Mouse (Mus musculus) thymus, adult 2 months (tissue): Measurements from ENCODE around the gene Rph3al. TPM values are rescaled to one million over a fixed set of nuclear protein-coding genes. Genes with fewer than 3 reads are reported as not detected.

Experiments used
- DNase-seq: peaks from one replicate; pipeline ENCODE4 v3.0.0; 2021
- H3K27ac ChIP-seq: fragments of 200-500 bp; 2 replicates; pipeline ENCODE4 v1.5.1; 2012; ENCODE audit warnings: low read length, control low read depth; ENCODE audit not compliant: control insufficient read depth, insufficient read depth
- H3K27me3 ChIP-seq: fragments of 200-500 bp; 2 replicates; pipeline ENCODE4 v1.6.1; 2012; ENCODE audit warnings: mild to moderate bottlenecking, low read length, moderate library complexity, mixed read lengths; ENCODE audit not compliant: control insufficient read depth, insufficient read depth
- H3K36me3 ChIP-seq: fragments of 200-500 bp; 2 replicates; pipeline ENCODE4 v1.6.1; 2012; ENCODE audit warnings: mild to moderate bottlenecking, low read length, moderate library complexity; ENCODE audit not compliant: control insufficient read depth, insufficient read depth
- H3K4me1 ChIP-seq: fragments of 200-500 bp; replicated peaks from 2 replicates; pipeline ENCODE4 v1.6.1; 2012; ENCODE audit warnings: low read length; ENCODE audit not compliant: control insufficient read depth, insufficient read depth
- H3K4me3 ChIP-seq: fragments of 200-500 bp; 2 replicates; pipeline ENCODE4 v1.5.1; 2012; ENCODE audit warnings: mild to moderate bottlenecking, low read length, control low read depth, moderate library complexity; ENCODE audit not compliant: control insufficient read depth, insufficient read depth
- CTCF ChIP-seq: fragments of 200-500 bp; IDR thresholded peaks from 2 replicates; pipeline ENCODE4 v1.5.1; 2012; ENCODE audit warnings: mild to moderate bottlenecking, control low read depth, low read length, moderate library complexity, borderline replicate concordance; ENCODE audit not compliant: control insufficient read depth, poor library complexity, insufficient read depth; ENCODE audit errors: extremely low read depth
- POLR2A ChIP-seq: fragments of 200-500 bp; IDR thresholded peaks from 2 replicates; pipeline ENCODE4 v1.6.1; 2012; ENCODE audit warnings: mild to moderate bottlenecking, low read length, control low read depth, moderate library complexity; ENCODE audit not compliant: control insufficient read depth, poor library complexity, insufficient read depth; ENCODE audit errors: extremely low read depth
- WGBS: fragments of 180-500 bp; shearing (Covaris S2); methylation state at CpG from one replicate; pipeline ENCODE4 v1.1.7; 2018; 5-methylcytosine and 5-hydroxymethylcytosine counted together
- polyA plus RNA-seq: library from polyadenylated mRNA; depleted of rRNA; stranded (reverse); fragments of >200 nt; gene quantifications from 2 replicates; pipeline ENCODE4 v1.2.3, GENCODE M21; 2012

Rph3al gene
- polyA plus RNA-seq, 1 experiment, result 7.6 TPM

- DNase-seq, result no peak
- H3K27ac ChIP-seq, result no peak overlapping the region
- H3K36me3 ChIP-seq, result no peaks in the 10 kb centered on the region
- H3K27me3 ChIP-seq, result no peaks in the 10 kb centered on the region
- peaks cover 9% of the 10 kb centered on the region for H3K4me1 ChIP-seq
- TF ChIP-seq POLR2A, result no peak
- TF ChIP-seq CTCF, result no peak
- H3K4me3 ChIP-seq, result no peak overlapping the region
- WGBS, result 62% methylated on average over 8 of the region's 8 CpGs
Observed at GRCm38 (mm10) chr11:75827414-75827813, 110.8 kb downstream of the Rph3al start.

DNA sequence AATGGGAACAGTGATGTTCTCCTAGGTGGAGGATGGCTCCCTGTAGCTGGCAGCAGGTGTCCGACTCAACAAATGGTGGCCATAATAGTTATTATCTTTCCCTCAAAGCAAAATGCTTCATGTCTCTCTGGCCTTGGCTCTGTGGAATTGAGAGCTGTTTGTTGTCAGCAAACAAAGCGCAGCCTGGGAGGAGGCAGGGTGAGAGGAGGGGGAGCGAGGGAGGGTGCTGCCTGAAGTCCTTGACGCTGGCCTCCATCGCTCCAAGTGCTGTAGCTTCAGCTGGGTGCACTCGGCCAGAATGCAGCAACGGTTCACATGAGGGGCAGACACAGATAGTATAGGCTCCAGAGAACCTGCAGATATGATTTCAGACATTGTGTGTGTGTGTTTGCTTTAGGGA lies 114.7 kb downstream of the Rph3al start:
- no peak overlapping the region for H3K27ac ChIP-seq
- 89% methylated on average over 7 of the region's 7 CpGs for WGBS
- H3K27me3 ChIP-seq, result no peaks in the 10 kb centered on the region
- peaks cover 9% of the 10 kb centered on the region for H3K4me1 ChIP-seq
- DNase-seq, result no peak
- H3K36me3 ChIP-seq, result no peaks in the 10 kb centered on the region
- H3K4me3 ChIP-seq, result no peak overlapping the region
- no peak for TF ChIP-seq CTCF
- no peak for TF ChIP-seq POLR2A

GRCm38 (mm10) chr11:75813085-75813484 lies 125.1 kb downstream of the Rph3al start:
- no peaks in the 10 kb centered on the region for H3K27me3 ChIP-seq
- no peak overlapping the region for H3K4me3 ChIP-seq
- H3K36me3 ChIP-seq, result no peaks in the 10 kb centered on the region
- no peak overlapping the region for H3K27ac ChIP-seq
- H3K4me1 ChIP-seq, result no peaks in the 10 kb centered on the region
- WGBS, result 91% methylated on average over 10 of the region's 10 CpGs
- no peak for DNase-seq
- TF ChIP-seq POLR2A (no peak), CTCF (no peak)

- TF ChIP-seq POLR2A (no peak), CTCF (no peak)
- Histone ChIP-seq H3K4me3 (no peak overlapping the region), H3K4me1 (no peaks in the 10 kb centered on the region), H3K27ac (no peak overlapping the region), H3K27me3 (no peaks in the 10 kb centered on the region), H3K36me3 (no peaks in the 10 kb centered on the region)
- 91% methylated on average over 3 of the region's 3 CpGs for WGBS
- DNase-seq, result no peak
Observed at GRCm38 (mm10) chr11:75811900-75812299, 126.3 kb downstream of the Rph3al start.

DNA sequence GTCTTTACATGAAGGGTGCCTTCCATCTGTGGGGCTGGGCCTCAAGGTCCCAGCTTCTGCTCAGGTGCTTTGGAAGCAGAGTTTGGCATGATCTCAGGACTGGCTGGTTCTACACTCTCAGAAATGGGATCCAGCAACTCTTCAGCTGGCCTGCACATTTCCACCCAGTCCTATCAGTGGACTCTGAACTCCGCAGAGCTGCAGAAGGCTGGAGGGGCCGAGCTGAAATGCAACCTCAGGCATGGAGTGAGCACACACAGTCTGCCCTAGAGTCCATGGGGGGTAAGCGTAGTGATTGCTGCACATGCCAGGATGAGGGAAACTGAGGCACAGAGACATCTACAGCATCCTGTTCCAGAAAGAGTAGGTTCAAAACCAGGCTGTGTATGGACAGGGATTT lies 127.7 kb downstream of the Rph3al start:
- 99% methylated on average over 3 of the region's 3 CpGs for WGBS

DNA sequence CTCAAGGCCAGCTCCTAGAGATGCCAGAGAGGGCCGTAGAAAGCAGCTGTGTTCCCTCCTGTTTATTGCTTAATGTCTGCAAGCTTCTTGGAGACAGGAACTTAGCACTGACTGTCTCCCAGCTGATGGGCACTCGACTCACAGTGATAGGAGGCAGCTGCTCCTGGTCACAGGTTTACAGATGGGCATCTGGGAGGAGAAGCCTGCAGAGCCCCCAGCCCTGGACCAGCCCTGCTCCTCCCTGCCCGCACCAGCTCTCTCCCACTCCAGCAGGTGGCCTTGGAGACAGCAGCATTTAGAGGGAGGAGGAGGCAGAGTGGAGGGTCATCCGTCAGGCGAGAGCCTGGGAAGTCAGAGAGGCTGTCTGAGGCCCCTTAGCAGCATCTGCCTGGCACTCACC lies 130.7 kb downstream of the Rph3al start:
- Histone ChIP-seq H3K27me3 (no peaks in the 10 kb centered on the region), H3K36me3 (no peaks in the 10 kb centered on the region), H3K4me1 (no peaks in the 10 kb centered on the region), H3K27ac (no peak overlapping the region), H3K4me3 (no peak overlapping the region)
- 87% methylated on average over 5 of the region's 5 CpGs for WGBS
- TF ChIP-seq POLR2A (no peak), CTCF (no peak)
- no peak for DNase-seq

More for the DNA sequence above, 127.7 kb downstream of the Rph3al start:
- Histone ChIP-seq H3K27ac (no peak overlapping the region), H3K27me3 (no peaks in the 10 kb centered on the region), H3K36me3 (no peaks in the 10 kb centered on the region), H3K4me1 (no peaks in the 10 kb centered on the region), H3K4me3 (no peak overlapping the region)
- TF ChIP-seq CTCF (no peak), POLR2A (no peak)
- DNase-seq, result no peak

DNA sequence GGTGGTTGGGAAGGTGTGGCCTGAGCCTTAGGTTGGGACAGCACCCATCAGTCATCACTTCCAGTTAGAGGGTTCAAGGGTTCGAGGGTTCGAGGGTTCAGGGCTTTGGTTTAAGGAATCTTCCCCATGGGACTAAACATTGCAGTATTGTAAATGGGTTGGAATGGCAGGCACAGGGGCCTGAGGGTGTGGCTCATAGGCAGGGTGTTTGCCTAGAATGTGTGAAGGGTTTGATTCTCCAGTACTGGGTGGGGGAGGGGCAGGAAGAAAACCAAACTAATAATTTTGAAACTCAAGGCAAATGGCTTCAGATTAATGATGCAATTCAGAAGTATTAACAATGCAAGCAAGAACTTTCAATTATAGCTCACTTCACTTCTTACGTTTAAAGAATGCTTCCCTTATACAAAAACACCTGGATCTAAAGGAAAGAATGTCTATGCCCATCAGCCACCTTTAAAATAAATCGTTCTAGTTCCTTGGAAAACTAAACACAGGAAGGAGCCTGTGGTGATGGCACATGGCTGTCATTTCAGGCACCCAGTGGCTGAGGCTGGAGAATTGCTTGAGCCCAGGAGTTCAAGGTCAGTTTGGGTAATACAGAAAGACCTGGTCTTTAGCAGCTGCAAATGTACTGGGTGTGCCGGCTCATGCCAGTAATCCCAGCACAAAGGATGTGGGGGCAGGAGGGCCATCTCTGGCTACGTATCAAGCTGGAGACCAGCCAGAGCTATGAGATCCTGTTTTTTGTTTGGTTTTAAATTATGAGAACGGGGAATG lies 136.3 kb downstream of the Rph3al start:
- TF ChIP-seq POLR2A (no peak), CTCF (no peak)
- 95% methylated on average over 7 of the region's 7 CpGs for WGBS

More for the DNA sequence above, 136.3 kb downstream of the Rph3al start:
- Histone ChIP-seq H3K4me1 (no peaks in the 10 kb centered on the region), H3K36me3 (no peaks in the 10 kb centered on the region), H3K4me3 (no peak overlapping the region), H3K27ac (no peak overlapping the region), H3K27me3 (no peaks in the 10 kb centered on the region; the same call in 1 of the 2 replicates)
- no peak for DNase-seq
